Mouse (Mus musculus) embryonic stem cell, embryonic (primary cell): ENCODE measurements around the gene 1700007K13Rik.

ENCODE experiments used
- CTCF ChIA-PET, 4 experiments: fragments of 300-600 bp in 2 of 4; fragments of 350-600 bp in 2 of 4; sonication (Branson Sonifier 250); formaldehyde crosslinking; loops; one replicate each; lab custom pipeline; 2022; ENCODE audit warnings: inconsistent platforms in 2 of 4; lab: Charles Lee
- POLR2A ChIA-PET, 4 experiments: fragments of 300-600 bp in 2 of 4; fragments of 350-600 bp in 2 of 4; sonication (Branson Sonifier 250); formaldehyde crosslinking; loops; one replicate each; lab custom pipeline; 2022; ENCODE audit warnings: antibody characterized with exemption in 4 of 4, inconsistent platforms in 1 of 4; lab: Charles Lee

Gene 1700007K13Rik

GRCm38 (mm10) chr2:28465836-28466518 lies at the start of gene 1700007K13Rik:
1700007K13Rik (minus strand) TSS chr2:28466332.
- ChIA-PET POLR2A (interaction anchor here in 3 of 4 experiments (0.6 to 3.4 kb wide), 33 partner anchors 9 to 1361 kb away, joined by 3 to 18 read pairs (median 3); partner anchors contain the start of genes Ralgds (in 2 of the 3), Gm10134 (in 1 of the 3), Ppp1r26 (in 1 of the 3) and Tsc1 (in 1 of the 3)), CTCF (interaction anchor here in 2 of 4 experiments (0.9 to 1.6 kb wide), 8 partner anchors 30 to 913 kb away, joined by 3 to 6 read pairs (median 4); partner anchors contain the start of genes Gbgt1 (in 1 of the 2) and Gm10134 (in 1 of the 2))

GRCm38 (mm10) chr2:28514489-28514888 lies 48.4 kb upstream of the 1700007K13Rik start:
- ChIA-PET POLR2A (interaction anchor here in 3 of 4 experiments (0.7 to 2.7 kb wide), 6 partner anchors 11 to 60 kb away, joined by 3 to 10 read pairs (median 4); no protein-coding TSS in a partner anchor), CTCF (interaction anchor here in 3 of 4 experiments (0.5 to 4.4 kb wide), 18 partner anchors 9 to 1102 kb away, joined by 3 to 21 read pairs (median 4); partner anchors contain the start of genes Gm10134 (in 2 of the 3) and Gtf3c5 (in 1 of the 3))

- CTCF ChIA-PET = interaction anchor here in 3 of 4 experiments (0.6 to 3.5 kb wide), 23 partner anchors 8 to 1102 kb away, joined by 3 to 21 read pairs (median 4); partner anchors contain the start of genes Gm10134 (in 2 of the 3) and Gtf3c5 (in 1 of the 3)
Observed at GRCm38 (mm10) chr2:28513431-28514370, 47.6 kb upstream of the 1700007K13Rik start.

GRCm38 (mm10) chr2:28512798-28513401 lies 46.8 kb upstream of the 1700007K13Rik start, which contains the start of gene Ralgds:
Ralgds (plus strand) TSS chr2:28513125.
- POLR2A ChIA-PET = interaction anchor here (0.5 to 3.1 kb wide), 29 partner anchors 10 to 616 kb away, joined by 3 to 18 read pairs (median 4); partner anchors contain the start of genes Gtf3c5 (in 3 of the 4), 1700007K13Rik (in 2 of the 4), Gbgt1 (in 2 of the 4) and Mrps2 (in 2 of the 4)

More at GRCm38 (mm10) chr2:28513431-28514370, 47.6 kb upstream of the 1700007K13Rik start:
- POLR2A ChIA-PET = interaction anchor here in 3 of 4 experiments (0.7 to 3.1 kb wide), 25 partner anchors 10 to 617 kb away, joined by 3 to 18 read pairs (median 4); partner anchors contain the start of genes Gtf3c5 (in 3 of the 3), 1700007K13Rik (in 2 of the 3), Gbgt1 (in 2 of the 3) and Mrps2 (in 1 of the 3)

GRCm38 (mm10) chr2:28511600-28511999 lies 45.5 kb upstream of the 1700007K13Rik start:
- CTCF ChIA-PET = interaction anchor here (0.7 to 3.5 kb wide), 22 partner anchors 10 to 837 kb away, joined by 3 to 21 read pairs (median 3); partner anchors contain the start of genes 1700007K13Rik (in 2 of the 4) and Gtf3c5 (in 1 of the 4)
- POLR2A ChIA-PET = interaction anchor here in 3 of 4 experiments (0.8 to 4.0 kb wide), 17 partner anchors 9 to 79 kb away, joined by 3 to 18 read pairs (median 4); partner anchors contain the start of genes 1700007K13Rik (in 2 of the 3), Gbgt1 (in 1 of the 3), Gtf3c5 (in 1 of the 3) and Mrps2 (in 1 of the 3)

More at GRCm38 (mm10) chr2:28512798-28513401, 46.8 kb upstream of the 1700007K13Rik start, which contains the start of gene Ralgds:
- CTCF ChIA-PET = interaction anchor here (0.6 to 3.5 kb wide), 21 partner anchors 10 to 309 kb away, joined by 3 to 21 read pairs (median 4); partner anchors contain the start of genes 1700007K13Rik (in 1 of the 4) and Gtf3c5 (in 1 of the 4)

- CTCF ChIA-PET = interaction anchor here in 3 of 4 experiments (0.6 to 1.8 kb wide), 8 partner anchors 8 to 177 kb away, joined by 3 to 5 read pairs (median 3); partner anchors contain the start of gene 1700007K13Rik (in 1 of the 3)
- POLR2A ChIA-PET = interaction anchor here in 3 of 4 experiments (0.6 to 2.5 kb wide), 13 partner anchors 10 to 863 kb away, joined by 3 to 9 read pairs (median 4); partner anchors contain the start of gene 1700007K13Rik (in 1 of the 3)
Observed at GRCm38 (mm10) chr2:28506291-28506690, 40.2 kb upstream of the 1700007K13Rik start.

- ChIA-PET CTCF (interaction anchor here (0.6 to 1.8 kb wide), 10 partner anchors 8 to 523 kb away, joined by 3 to 17 read pairs (median 4); partner anchors contain the start of gene 1700007K13Rik (in 1 of the 4)), POLR2A (interaction anchor here in 3 of 4 experiments (0.6 to 2.5 kb wide), 19 partner anchors 9 to 1629 kb away, joined by 3 to 11 read pairs (median 4); partner anchors contain the start of genes 1700007K13Rik (in 1 of the 3), Cel (in 1 of the 3) and Gbgt1 (in 1 of the 3))
Observed at GRCm38 (mm10) chr2:28505795-28506194, 39.7 kb upstream of the 1700007K13Rik start, which contains the start of gene Gm10134. Gm10134 (plus strand) TSS chr2:28506095.

- POLR2A ChIA-PET = interaction anchor here in 3 of 4 experiments (0.5 to 1.6 kb wide), 6 partner anchors 8 to 162 kb away, joined by 3 to 11 read pairs (median 4); partner anchors contain the start of gene Gbgt1 (in 1 of the 3)
Observed at GRCm38 (mm10) chr2:28504676-28505075, 38.5 kb upstream of the 1700007K13Rik start.

GRCm38 (mm10) chr2:28502987-28503386 lies 36.9 kb upstream of the 1700007K13Rik start:
- ChIA-PET CTCF (interaction anchor here in 2 of 4 experiments (0.6 to 0.8 kb wide), 2 partner anchors 10 to 80 kb away, joined by 3 to 4 read pairs; partner anchors contain the start of gene Ralgds (in 1 of the 2)), POLR2A (interaction anchor here in 2 of 4 experiments (0.9 to 1.2 kb wide), 3 partner anchors 9 to 25 kb away, joined by 3 to 8 read pairs (median 4); partner anchors contain the start of gene Ralgds (in 2 of the 2))

More at GRCm38 (mm10) chr2:28504676-28505075, 38.5 kb upstream of the 1700007K13Rik start:
- CTCF ChIA-PET = interaction anchor here in 2 of 4 experiments (0.6 to 1.2 kb wide), 2 partner anchors 28 to 117 kb away, joined by 4 read pairs; partner anchors contain the start of gene Gfi1b (in 1 of the 2)

GRCm38 (mm10) chr2:28498431-28498830 lies 32.3 kb upstream of the 1700007K13Rik start:
- ChIA-PET CTCF (interaction anchor here in 2 of 4 experiments (0.6 to 1.5 kb wide), 2 partner anchors 15 to 34 kb away, joined by 3 to 9 read pairs; partner anchors contain the start of gene Ralgds (in 1 of the 2)), POLR2A (no interaction called here)

- ChIA-PET POLR2A (interaction anchor here in 2 of 4 experiments (0.8 to 2.1 kb wide), 7 partner anchors 13 to 67 kb away, joined by 3 to 12 read pairs (median 5); partner anchors contain the start of genes Mrps2 (in 1 of the 2) and Ralgds (in 1 of the 2)), CTCF (interaction anchor here in 2 of 4 experiments (0.7 to 1.5 kb wide), 2 partner anchors 15 to 33 kb away, joined by 3 to 8 read pairs; partner anchors contain the start of gene Ralgds (in 1 of the 2))
Observed at GRCm38 (mm10) chr2:28497561-28497960, 31.4 kb upstream of the 1700007K13Rik start.

- POLR2A ChIA-PET = interaction anchor here in 3 of 4 experiments (0.7 to 2.1 kb wide), 13 partner anchors 9 to 68 kb away, joined by 3 to 12 read pairs (median 4); partner anchors contain the start of genes Ralgds (in 2 of the 3), Gm10134 (in 1 of the 3) and Mrps2 (in 1 of the 3)
Observed at GRCm38 (mm10) chr2:28496671-28497070, 30.5 kb upstream of the 1700007K13Rik start, which contains the start of gene Gbgt1. Gbgt1 (plus strand) TSS chr2:28496891.

GRCm38 (mm10) chr2:28495801-28496595 lies 29.9 kb upstream of the 1700007K13Rik start:
- ChIA-PET CTCF (interaction anchor here in 2 of 4 experiments (0.6 to 1.0 kb wide), 3 partner anchors 30 to 489 kb away, joined by 3 read pairs; partner anchors contain the start of gene 1700007K13Rik (in 1 of the 2)), POLR2A (interaction anchor here in 3 of 4 experiments (0.7 to 2.1 kb wide), 10 partner anchors 9 to 29 kb away, joined by 3 to 12 read pairs (median 4); partner anchors contain the start of genes Ralgds (in 2 of the 3), Gm10134 (in 1 of the 3) and Mrps2 (in 1 of the 3))

More at GRCm38 (mm10) chr2:28496671-28497070, 30.5 kb upstream of the 1700007K13Rik start, which contains the start of gene Gbgt1:
- CTCF ChIA-PET = interaction anchor here in 2 of 4 experiments (0.6 kb wide), 2 partner anchors 31 to 488 kb away, joined by 3 read pairs; partner anchors contain the start of gene 1700007K13Rik (in 1 of the 2)
